Mouse (Mus musculus) MEL (cell line): ENCODE measurements around the gene Dgcr2.

Experiments
- CHD1 ChIP-seq: IDR thresholded peaks from 2 replicates; pipeline ENCODE4 v1.6.1; 2012; ENCODE audit warnings: low read depth, mild to moderate bottlenecking, inconsistent platforms, low read length, improper control_type of control experiment
- CTCF ChIP-seq, 3 experiments: IDR thresholded peaks in 2 of 3; conservative IDR thresholded peaks in 1 of 3; 2 replicates each; pipeline ENCODE4 v1.5.1; 2011 to 2012; ENCODE audit warnings: low read length in 3 of 3, low read depth in 2 of 3, mild to moderate bottlenecking in 2 of 3, improper control_type of control experiment in 1 of 3, inconsistent platforms in 1 of 3, mixed read lengths in 1 of 3, moderate library complexity in 1 of 3; ENCODE audit not compliant: control insufficient read depth in 1 of 3, insufficient read depth in 1 of 3, poor library complexity in 1 of 3, severe bottlenecking in 1 of 3
- GABPA ChIP-seq: IDR thresholded peaks from 2 replicates; pipeline ENCODE4 v1.6.1; 2012; ENCODE audit warnings: low read depth, mild to moderate bottlenecking, inconsistent platforms, low read length, improper control_type of control experiment, moderate library complexity
- MAX ChIP-seq: IDR thresholded peaks from 2 replicates; pipeline ENCODE4 v1.6.1; 2011; ENCODE audit warnings: low read length, improper control_type of control experiment

GRCm38 (mm10) chr16:17872995-17873394 is 25.4 kb downstream of the Dgcr2 start:
- no peak for TF ChIP-seq CTCF (IDR thresholded peaks at IDR 0.05 in 2 of 3, conservative IDR thresholded peaks at IDR 0.05 in 1 of 3; ENCODE audit: control insufficient read depth in 1 of 3, insufficient read depth in 1 of 3, low read depth in 2 of 3, low read length in 3 of 3, poor library complexity in 1 of 3, severe bottlenecking in 1 of 3)
- no peak for TF ChIP-seq GABPA
- no peak for TF ChIP-seq CHD1
- TF ChIP-seq MAX: no peak
